Mouse (Mus musculus) monocyte, adult 5-6 weeks (primary cell): ENCODE results near the gene H2-DMb2. TPM values are rescaled to one million over a fixed set of nuclear protein-coding genes. Genes with fewer than 3 reads are reported as not detected.
A peak's percentile ranks its signal among the peaks of the same experiment; 100 is the strongest.

Experiments used
- ATAC-seq: fragments of 153-309, 156-312 bp; replicated peaks from 2 replicates; pipeline ENCODE4 v1.8.0; 2017; ENCODE audit warnings: mild to moderate bottlenecking; ENCODE audit not compliant: low TSS enrichment, insufficient number of reproducible peaks, severe bottlenecking, poor library complexity, low FRiP score
- total RNA-seq: library from RNA; stranded (forward); fragments of 200-1000, 200-491, 200-594 nt; gene quantifications from 3 replicates; pipeline ENCODE4 v1.2.3, GENCODE M21; 2017

H2-DMb2 gene
- 71.7 to 98.5 TPM (median 90.4 TPM) in 3 replicates for total RNA-seq

DNA sequence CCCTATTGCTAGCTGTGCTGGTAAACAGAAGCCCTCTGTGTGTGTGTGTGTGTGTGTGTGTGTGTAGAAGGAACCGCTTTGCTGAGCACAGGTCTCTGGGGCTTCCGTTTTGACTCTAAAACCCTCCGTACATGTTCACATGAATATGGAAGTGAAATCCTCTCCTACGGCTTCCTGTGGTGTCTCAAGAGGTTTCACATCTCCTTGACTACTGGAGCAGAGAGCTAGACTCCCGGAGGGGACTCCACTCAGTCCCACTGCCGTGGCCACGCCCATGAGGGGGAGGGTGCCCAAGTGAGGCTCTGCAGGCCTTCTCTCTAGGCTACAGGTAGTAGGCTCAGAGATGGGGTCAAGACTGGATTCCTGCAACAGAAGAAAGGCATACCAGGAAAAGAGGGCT is at the start of gene H2-DMb2:
Gene H2-DMb2, plus strand, starts transcription at position 275 of the 400 bp plus-strand sequence.
- peak; percentile 89 for ATAC-seq

DNA sequence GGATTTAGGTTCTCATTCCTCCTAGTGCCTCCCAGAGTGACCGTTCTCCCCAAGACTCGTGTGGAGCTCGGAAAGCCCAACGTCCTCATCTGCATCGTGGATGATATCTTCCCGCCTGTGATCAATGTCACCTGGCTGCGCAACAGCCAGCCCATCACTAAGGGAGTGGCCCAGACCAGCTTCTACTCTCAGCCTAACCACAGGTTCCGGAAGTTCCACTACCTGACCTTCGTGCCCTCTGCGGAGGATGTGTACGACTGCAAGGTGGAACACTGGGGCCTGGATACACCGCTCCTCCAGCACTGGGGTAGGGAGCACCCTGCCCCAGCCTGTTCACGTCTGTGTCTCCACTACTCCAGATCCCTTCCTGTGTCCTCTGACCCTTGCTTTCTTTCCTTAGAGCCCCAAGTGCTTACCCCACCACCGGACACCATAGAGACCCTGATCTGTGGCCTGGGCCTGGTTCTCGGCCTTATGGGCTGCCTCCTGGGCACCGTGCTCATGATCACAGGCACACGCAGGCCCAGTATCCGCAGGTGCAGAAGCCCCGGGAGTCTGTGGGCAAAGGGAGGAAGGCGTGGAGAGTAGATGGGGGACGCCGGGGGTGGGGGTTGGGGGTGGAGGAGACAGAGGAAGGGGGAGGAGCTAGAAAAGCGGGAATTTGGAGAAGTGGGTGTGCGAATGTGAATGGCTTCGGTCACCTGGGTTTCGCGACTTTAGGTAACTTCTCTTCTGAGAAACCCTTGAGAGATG is 48.6 kb upstream of the H2-DMb2 start:
- peak; percentile 10; the same call in 1 of the 2 replicates for ATAC-seq

DNA sequence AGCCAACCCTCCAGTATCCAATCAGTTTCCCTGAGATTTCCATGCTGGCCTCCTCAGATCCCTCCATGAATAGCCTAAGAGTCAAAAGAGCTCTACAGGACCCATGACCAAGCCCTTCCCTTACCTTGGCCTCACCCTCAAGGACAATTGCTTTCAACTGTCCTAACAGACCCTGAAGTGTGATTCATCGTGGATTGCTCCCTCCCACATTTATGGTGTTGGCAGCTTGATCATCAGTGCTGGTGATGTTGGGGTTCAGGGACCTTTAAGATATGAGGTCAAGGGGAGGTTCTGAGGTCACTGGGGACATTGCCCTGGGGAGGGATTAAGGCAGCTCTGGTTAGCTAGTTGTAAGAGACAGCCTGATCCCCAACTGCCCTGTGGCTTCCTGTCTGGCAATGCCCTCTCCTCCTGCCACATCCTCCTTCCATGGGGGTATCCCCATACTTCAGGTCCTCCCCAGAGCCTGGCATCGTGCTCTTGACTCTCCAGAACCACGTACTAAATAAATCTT is 46.6 kb upstream of the H2-DMb2 start:
- ATAC-seq: no peak

DNA sequence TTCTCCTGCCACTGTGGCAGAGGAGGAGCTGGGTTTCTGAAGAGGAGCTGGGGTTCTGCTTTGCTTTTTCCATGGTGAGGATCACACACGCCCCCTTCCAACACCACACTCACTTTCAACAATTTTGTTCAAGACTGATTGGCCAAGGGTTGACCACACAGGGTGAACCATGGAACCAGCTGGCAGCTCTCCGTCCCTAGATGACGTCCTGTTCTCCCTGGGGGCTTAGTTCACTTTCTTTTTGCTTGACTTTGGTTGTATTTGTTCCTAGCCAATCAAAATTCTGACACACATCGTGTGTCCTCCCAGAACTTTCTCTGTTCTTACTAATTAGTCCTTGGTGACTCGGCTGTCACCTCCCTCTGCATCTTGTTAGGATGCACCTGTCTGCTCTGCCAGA is 45.8 kb upstream of the H2-DMb2 start:
- ATAC-seq: no peak

DNA sequence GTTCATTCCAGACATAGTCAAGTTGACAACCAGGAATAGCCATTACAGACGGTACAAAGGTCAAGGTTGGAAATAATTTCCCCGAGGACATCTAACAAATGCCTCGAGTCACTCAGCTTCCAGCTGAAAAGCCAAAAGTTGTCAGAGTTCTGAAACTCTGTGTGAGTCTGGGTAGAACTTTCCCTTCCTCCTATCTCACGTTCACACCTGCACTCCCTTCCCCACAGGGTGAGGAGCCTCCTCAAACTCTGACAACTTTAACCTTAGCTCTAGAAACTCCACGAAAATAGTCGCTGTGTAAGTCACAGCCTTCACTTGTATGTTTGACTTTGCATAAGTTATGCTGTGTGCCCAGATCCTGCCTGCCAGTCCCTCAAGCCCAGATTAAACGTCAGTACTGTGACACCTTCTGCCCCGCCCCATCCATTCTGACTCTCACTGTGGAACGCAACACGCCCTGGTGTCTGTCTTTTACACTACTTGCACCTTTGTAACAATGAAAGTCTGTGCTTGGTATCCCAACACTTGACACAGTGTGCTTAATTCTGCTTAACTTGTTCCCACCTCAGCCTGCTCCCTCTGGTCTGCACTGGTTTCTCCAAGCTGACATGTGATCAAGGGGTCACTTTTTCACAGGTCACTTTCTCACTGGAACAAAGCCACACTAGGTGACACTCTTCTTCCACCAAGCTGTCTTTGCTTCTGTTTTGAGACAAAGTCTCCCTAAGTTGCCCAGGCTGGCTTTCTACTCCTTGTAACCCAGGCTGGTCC is 44.2 kb upstream of the H2-DMb2 start:
- ATAC-seq: no peak

DNA sequence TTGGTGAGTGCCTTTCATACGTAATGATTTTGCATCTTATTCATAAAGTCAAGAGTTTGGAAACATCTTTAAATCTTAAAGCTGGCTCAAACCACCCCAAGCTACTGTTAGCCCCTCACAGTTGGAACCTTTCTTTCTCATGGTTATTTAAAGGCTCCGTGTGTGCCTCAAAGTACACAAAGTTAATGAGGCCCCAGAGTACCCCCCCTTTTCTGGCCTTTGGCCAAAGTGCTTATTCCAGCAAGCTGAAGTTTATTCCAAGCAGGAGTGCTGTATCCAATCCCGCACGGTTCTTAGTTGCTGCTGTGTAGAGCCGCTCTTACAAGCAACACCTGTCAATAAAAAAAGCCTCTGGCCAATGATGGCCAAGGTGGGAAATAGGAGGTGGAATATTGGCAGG is 43.6 kb upstream of the H2-DMb2 start:
- no peak for ATAC-seq

DNA sequence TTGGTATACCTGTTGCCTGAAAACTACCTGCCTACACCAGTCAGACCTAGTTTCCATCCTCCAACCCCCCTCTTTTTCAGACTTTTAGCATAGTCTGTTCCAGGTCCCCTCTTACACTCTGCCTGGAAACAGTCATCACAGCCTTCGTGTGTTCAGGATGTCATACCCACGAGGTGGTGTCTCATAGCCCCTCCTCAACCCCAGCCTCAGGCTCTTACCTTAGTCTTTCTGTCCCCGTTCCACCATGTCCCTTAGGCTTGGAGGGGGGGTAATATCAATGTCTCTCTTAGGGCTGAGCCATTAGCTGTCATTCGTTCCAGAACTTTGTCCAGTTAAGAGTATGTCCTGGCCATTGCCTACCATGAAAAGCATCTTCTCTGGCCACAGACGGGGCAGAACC is 41.9 kb upstream of the H2-DMb2 start:
- ATAC-seq: no peak

DNA sequence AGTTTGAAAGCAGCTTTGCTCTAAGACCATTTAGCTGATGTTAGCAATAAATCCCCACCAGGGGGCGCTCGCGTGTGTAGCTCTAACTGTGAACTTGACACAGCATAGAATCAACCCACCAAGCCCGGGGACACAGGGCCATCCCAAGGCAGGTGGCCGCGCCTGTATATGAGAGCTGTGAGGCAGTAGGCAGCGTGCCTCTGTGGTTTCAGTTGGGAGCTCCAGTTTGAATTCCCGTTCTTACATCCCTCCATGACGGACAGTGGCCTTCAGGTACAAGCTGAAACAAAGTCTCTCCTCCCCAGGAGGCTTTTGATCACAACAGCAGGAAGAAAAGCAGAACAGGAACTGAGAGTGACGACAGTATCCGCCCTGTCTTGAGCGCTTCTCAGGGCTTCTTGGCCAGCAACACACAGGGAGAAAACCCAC is 41.5 kb upstream of the H2-DMb2 start:
- peak; percentile 86 for ATAC-seq

DNA sequence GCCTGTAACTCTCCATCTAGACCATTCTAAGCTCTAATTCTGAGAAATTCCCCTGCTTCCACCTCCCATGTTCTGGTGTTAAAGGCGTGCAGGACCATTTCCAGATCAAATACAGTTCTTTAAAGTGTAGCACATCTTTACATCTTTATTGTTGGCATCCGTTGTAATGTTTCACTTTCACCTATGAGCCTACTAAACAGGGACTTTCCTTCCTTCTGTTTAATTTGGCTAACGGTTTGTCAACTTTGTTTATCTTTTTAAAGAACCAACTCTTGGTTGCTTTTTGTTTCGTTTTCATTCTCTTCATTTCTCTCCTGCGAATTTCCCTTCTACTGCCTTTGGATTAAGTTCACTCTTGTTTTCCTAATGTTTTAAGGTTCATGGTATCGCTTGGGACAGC is 40.3 kb upstream of the H2-DMb2 start:
- 0 out of 2 replicates have a peak, but pooled peaks have one; percentile 33 for ATAC-seq

DNA sequence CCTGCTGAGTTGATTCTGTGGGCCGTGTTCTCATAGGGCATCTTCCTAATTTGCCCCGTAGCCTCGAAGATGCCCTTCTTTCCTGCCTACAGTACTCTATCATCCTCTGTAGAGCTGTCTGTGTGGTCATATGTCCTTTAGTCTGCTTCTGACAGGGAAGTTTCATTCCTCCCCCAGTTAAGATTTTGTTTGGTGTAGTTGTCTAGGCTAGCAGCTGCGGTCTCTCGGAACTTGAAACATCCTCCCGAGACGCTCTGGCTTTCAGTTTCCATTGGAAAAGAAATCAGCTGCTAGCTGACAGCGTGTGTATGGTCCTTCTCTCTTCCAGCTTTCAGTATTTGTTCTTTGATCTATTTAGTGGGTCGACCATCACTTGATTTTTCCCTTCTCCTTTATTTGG is 38.3 kb upstream of the H2-DMb2 start:
- no peak for ATAC-seq

DNA sequence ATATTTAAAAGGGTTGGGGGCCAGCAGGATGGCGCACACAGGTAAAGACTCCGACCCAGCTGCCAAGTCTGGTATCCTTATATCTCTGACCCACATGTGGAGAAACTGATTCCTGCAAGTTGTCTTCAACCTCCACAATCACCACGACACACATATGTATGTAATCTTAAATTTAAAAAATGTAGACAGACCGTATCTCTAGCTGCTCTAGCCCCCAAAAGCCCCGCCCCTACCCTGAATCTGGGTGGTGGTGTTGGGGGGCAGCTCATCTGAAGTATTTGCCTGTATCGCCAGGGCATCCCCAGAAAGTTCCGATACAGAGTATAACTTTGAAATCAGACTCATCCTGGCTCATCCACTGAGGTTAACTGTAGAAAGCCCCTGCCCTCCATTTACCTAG is 36.6 kb upstream of the H2-DMb2 start:
- ATAC-seq: no peak

DNA sequence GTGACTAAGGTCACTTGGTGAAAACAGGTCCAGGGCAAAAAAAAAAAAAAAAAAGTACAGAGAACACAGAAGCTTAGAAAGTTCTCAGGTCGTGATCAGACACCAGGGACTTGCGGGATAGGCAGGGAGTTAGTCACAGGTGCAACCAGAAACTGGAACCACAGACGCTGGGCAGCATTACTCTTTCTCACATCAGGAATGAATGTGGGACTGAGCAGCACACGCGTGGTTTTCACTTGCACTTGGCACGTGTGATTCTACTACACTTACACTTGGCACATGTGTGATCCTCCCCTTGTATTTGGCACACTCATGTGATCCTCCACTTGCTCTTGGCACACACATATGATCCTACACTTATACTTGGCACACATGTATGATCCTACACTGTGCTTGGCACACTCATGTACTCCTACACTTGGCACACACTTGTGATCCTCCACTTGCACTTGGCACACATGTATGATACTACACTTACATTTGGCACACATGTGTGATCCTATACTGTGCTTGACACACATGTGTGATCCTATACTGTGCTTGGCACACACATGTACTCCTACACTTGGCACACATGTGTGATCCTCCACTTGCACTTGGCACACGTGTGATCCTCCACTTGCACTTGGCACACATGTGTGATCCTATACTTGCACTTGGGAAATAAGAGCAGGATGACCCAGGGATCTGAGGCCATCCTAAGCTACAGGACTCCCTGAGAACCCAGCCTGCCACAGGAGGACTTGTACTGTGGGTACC is 35.8 kb upstream of the H2-DMb2 start:
- no peak for ATAC-seq

DNA sequence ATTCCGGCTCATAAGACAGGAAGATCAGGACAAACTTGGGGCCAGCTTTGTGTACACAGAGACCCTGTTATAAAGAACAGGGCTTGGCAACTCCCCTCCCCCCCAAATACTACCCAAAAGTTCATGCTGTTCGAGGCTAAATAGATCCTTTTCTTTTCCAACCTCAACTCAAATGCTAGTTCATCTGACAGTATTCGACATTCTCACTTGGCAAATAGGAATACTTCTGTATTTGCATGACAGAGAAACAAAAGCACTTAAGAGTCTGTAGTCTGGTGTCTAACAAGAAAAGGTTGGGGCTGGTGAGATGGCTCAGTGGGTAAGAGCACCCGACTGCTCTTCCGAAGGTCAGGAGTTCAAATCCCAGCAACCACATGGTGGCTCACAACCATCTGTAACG is 34.6 kb upstream of the H2-DMb2 start:
- ATAC-seq: no peak

DNA sequence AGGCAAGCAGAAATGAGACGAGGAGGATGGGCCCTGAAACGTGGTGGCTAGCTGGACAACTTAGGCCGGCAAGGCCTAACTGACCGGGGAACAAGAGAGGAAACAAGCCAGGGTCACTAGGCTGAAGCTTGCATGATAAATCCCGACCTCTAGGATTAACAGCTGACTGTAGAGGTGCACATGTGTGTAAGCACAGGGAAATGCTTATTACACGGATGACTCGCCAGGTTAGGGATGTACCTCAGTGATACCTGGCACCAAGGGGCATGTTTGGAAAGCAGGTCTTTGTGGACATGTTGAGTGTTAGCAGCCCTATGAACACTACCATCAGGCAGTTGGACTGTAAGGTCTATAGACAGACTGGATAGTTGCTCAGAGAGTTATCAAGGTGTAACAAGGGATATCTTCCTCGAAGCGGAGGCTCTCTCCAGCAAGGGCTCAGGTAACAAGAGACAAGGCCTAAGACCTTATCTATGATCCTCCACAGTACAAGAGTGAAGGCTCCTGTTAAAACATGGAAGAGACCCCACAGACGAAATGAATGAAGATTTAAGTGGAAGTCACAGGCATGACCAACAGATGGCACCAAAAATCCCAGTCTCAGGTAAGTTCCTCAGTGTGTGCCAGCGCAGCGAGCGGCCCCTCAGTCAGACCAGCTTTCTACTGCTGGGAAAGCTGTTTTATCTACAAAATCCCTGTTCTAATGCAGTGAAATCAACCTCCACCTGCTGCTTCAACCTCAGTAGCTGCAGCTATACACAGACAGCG is 33.9 kb upstream of the H2-DMb2 start:
- ATAC-seq: no peak

DNA sequence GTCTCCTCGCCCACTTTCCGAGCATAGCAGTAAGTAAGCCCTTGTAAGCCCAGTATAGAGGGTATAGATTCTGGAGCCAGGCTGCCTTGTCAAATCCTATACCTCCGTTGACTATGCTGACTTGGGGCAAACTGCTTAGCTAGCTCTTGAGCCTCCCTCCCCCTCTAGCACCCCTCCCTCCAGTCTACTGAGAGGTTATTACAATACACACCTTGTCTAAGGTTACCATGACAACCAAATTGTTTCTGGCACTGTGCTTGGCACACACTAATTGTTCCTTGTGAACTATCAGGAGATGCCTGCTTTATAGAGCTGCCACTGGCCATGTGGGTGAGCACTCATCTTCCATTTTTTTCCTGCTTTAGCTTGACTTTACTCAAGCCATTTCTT is 33.3 kb upstream of the H2-DMb2 start:
- no peak for ATAC-seq

DNA sequence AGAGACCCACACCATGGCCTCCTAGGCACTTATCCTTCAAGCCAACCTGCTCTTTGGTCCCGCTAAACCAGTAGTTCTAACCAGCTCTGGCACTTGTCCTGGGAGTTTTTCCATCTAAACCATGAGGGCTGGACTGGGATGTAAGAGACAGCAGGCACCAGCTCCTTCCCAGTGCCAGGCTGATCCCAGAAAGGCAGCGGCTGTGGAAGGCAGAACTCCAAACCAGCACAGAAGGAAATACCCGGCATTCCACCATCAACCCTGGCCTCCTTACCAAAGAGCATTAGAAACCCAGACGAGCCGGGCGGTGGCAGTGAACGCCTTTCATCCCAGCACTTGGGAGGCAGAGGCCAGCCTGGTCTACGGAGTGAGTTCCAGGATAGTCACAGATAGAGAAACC is 32.8 kb upstream of the H2-DMb2 start:
- ATAC-seq: no peak

DNA sequence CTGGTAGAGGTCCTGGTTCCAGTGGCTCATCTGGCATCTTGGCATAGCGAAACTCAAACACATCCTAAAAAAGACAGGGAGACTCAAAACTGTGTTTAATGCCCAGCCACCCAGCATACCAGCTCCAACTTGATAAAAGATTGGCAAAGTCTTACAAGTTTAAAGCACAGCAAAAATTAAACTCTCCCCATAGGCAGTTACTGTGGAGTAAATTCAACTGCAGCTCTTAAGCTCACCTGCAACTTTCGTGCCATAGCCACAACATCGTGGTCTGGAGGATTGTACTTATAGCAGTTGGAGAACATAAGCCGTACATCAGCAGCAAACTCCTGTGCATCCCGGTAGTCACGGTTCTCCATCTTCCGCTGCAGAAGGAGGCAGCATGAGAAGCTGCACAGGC is 29.0 kb upstream of the H2-DMb2 start:
- ATAC-seq: no peak

DNA sequence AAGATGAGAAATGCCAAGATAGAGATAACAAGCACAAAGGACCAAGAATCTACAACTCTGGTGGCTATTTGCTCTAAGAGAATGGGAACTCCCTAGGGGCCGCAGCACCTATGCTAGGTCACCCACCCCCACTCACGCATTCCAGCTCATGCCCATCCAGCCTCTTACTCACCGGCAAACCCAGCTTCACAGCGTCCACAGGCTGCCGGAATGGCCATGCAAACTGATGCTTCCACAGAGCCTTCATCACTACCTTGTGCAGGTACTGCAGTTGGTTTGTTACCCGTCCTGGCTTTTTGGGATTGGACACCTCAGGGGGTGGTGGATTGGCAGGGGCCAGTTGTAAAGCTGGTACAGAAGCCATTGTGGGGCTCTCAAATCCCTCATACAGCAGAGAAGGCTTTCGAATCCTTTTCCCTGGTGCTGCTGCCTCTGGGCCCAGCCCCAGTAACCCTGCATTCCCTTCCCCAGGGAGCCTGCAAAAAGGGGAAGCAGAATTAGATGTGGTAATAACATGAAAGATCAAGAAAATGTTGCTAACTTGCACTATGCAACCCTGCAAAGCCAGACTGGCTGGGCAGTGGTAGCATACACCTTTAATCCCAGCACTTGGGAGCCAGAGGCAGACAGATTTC is 26.3 kb upstream of the H2-DMb2 start:
- 0 out of 2 replicates have a peak, but pooled peaks have one; percentile 20 for ATAC-seq
